Mouse (Mus musculus): Measurements from ENCODE around the gene Prmt6.

Gene Prmt6

GRCm38 (mm10) chr3:110250839-110251700 lies at the start of gene Prmt6:
Gene Prmt6 (minus strand): TSS chr3:110250998.
- DNase-seq (ENCODE audit: inconsistent ontology term): peak; percentile 88

GRCm38 (mm10) chr3:110290485-110291045 lies 39.8 kb upstream of the Prmt6 start:
- DNase-seq (ENCODE audit: inconsistent ontology term): no peak

DNA sequence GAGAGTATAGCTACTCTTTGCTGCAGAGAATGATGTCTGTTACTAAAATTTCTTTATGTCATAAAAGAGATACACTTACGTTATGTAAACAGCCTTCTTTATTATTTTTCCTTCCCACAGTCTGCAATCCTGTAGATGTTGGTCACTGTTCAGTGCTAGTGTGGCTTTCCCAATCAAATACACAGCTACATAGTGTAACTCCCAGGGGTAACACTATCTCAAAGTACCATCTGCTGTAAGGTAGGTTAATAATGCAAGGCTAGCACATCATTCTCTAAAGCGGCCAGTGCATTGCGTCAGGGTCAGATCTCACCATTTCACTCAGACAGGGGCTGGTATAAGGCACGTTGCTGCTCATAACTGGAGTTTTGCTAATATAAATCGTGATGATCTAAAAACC lies 31.9 kb upstream of the Prmt6 start:
- DNase-seq (ENCODE audit: inconsistent ontology term): no peak

DNA sequence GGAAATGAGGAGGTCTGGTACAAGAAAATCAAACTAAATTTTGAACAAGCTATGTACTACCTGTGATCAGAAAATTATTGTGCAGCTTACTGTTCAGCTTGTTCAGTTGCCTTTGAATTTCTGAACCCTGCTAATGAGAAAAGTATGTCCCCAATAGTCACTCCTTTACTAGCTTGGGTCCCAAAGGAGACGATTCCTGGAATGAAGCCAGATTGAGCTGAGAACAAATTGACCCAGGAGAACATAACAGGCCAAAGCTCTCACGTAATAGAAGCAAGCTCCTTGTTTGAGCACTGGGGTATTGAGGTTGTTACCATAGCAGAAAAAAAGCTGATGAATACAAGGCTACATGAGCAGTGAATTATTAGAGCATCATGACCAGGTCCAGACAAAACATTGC lies 17.0 kb upstream of the Prmt6 start:
- no peak for DNase-seq (ENCODE audit: inconsistent ontology term)

GRCm38 (mm10) chr3:110253105-110253504 lies 2.3 kb upstream of the Prmt6 start:
- no peak for DNase-seq (ENCODE audit: inconsistent ontology term)

DNA sequence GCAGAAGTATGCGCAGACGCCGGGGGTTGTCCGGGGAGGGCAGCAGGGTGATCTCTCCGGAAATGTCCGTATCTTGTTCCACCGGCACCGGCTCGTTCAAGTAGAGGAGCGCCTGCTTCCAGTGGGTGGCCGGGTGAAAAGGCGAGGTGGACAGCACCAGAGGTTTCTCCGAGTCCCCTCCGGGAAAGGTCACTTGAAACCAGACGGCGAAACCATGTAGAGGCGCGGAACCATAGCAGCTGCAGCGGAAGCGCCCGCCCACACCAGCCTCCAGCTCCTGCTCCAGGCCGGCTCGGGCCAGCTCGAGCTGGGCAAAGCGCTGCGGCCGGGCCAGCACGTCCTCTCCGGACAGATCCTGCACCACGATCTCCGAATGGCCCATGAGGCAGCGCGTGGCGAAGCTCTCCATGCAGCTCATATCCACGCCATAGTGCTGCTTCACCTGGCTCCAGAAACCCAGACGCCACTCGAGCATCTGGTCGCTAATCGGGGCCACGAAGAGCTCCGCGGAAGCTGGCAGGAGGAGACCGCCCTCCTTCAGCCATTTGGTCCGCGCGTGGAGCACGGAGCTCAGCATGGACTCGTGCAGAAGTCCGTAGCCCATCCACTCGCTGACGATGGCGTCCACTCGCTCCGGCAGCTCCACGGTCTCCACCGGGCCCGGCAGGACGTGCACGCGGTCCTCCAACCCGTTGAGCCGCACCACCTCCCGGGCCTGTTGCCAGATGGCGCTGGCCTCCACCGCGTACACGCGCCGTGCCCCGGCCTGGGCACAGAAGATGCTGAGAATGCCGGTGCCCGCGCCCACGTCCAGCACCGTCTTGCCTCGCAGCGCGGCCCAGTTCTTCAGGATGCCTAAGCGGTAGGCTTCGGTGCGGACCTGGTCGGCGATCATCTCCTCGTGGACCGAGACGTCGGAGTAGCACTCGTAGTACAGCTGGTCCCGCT lies 633 bp downstream of the Prmt6 start:
- peak; percentile 79 for DNase-seq (ENCODE audit: inconsistent ontology term)

DNA sequence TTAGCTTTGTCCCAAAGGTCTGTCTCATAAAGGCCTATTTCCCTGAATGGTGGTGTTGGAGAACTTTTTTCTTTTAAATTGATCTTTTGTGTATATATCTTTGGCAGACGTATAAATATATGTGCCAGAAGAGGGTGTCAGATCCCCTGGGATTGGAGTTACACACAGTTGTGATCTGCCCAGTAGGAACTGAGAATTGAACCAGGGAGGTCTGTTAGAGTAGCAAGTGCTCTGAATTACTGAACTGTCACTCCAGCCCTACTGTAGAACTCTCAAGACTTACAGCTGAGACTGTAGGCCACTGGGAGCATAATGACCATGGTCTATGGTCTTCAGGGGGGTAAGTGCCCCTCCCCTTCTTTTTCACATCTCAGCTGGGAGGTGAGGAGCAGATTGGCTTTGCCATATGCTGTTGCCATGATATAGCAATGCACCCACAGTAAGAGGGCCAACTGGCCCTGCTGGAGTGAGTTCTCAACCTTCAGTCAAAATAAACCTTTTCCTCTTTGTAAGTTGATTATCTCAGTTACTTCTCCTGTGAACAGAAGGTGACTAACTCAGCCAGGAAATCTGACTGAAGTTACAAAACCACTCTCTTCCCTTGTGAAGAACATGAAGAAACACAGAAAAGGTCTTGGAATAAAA lies 13.9 kb downstream of the Prmt6 start:
- no peak for DNase-seq (ENCODE audit: inconsistent ontology term)
